Mouse (Mus musculus) hindbrain, embryonic 16.5 days (tissue): Measurements from ENCODE around the gene Eif2ak3. TPM values are rescaled to one million over a fixed set of nuclear protein-coding genes. Genes with fewer than 3 reads are reported as not detected.

ENCODE experiments used
- ATAC-seq: fragments of 200-750 bp; cut with Nextera tagmentation; 2 replicates; pipeline ENCODE4 v1.8.0; 2017; ENCODE audit warnings: moderate TSS enrichment, moderate library complexity
- H3K27ac ChIP-seq: fragments of 300-500 bp; sonication (generic); 2 replicates; pipeline ENCODE4 v1.5.1; 2014; ENCODE audit warnings: low read depth, mild to moderate bottlenecking, control low read depth, low read length, moderate library complexity
- H3K27me3 ChIP-seq: fragments of 300-500 bp; sonication (generic); replicated peaks from 2 replicates; pipeline ENCODE4 v1.6.1; 2014; ENCODE audit warnings: low read length; ENCODE audit not compliant: control insufficient read depth, insufficient read depth
- H3K36me3 ChIP-seq: fragments of 300-500 bp; sonication (generic); 2 replicates; pipeline ENCODE4 v1.6.1; 2014; ENCODE audit warnings: mild to moderate bottlenecking, low read length, moderate library complexity, mixed read lengths; ENCODE audit not compliant: control insufficient read depth, insufficient read depth
- H3K4me1 ChIP-seq: fragments of 300-500 bp; sonication (generic); 2 replicates; pipeline ENCODE4 v1.6.1; 2014; ENCODE audit warnings: low read depth, low read length; ENCODE audit not compliant: control insufficient read depth, insufficient read depth
- H3K4me2 ChIP-seq: fragments of 300-500 bp; sonication (generic); 2 replicates; pipeline ENCODE4 v1.6.1; 2014; ENCODE audit warnings: mild to moderate bottlenecking, low read length, control low read depth, moderate library complexity
- H3K4me3 ChIP-seq: fragments of 300-500 bp; sonication (generic); 2 replicates; pipeline ENCODE4 v1.5.1; 2014; ENCODE audit warnings: mild to moderate bottlenecking, low read length, control low read depth, moderate library complexity
- H3K9ac ChIP-seq: fragments of 300-500 bp; sonication (generic); 2 replicates; pipeline ENCODE4 v1.6.1; 2014; ENCODE audit warnings: low read depth, mild to moderate bottlenecking, control low read depth, low read length, moderate library complexity
- H3K9me3 ChIP-seq: fragments of 300-500 bp; sonication (generic); 2 replicates; pipeline ENCODE4 v1.6.1; 2014; ENCODE audit warnings: mild to moderate bottlenecking, low read length, moderate library complexity; ENCODE audit not compliant: control insufficient read depth
- WGBS: fragments of 180-500 bp; shearing (Covaris S2); extraction: QIAGEN DNeasy Blood & Tissue Kit; methylation state at CpG from one replicate; pipeline ENCODE4 v1.1.7; 2014; 5-methylcytosine and 5-hydroxymethylcytosine counted together
- polyA plus RNA-seq: library from polyadenylated mRNA; unstranded; fragments of >200 nt; fragmentation: Nextera tagmentation; extraction: Ambion mirVana; gene quantifications from 2 replicates; pipeline ENCODE4 v1.2.1, GENCODE M21; 2015

The Eif2ak3 gene
- polyA plus RNA-seq, 1 experiment from 2014 or later: 10.4 TPM

DNA sequence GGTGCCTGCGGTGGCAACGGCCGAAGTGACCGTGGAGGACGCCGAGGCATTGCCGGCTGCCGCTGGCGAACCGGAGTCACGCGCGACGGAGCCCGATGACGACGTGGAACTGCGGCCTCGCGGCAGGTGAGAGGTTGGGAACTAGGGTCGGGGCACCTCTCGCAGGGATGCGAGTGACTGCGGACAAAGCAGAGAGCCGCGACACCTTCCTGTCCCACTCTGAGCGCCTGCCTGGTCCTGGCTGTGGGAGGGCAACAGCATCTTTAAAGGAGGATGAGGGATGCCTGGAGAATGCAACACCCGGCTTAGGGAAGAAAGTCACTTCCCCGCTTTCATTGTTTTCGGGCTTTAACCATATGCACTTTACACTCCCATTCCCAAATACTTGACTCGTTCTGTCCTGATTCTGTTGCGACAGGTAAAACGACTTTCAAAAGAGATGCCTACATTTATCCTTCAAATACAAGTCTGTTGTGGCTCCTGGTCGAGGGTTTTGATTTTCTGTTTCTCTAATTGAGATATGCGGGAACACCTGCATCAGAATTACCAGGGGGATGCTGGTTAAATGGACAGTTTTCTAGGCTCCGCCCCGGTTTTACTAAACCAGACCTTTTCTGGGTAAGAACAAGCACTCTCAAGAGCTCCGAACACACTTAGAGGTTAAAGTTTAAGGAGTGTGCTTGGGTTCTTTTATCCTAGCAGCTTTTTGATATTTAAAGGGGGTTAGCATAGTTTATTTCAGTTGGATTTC, 756 bp downstream of the Eif2ak3 start:
- Histone ChIP-seq H3K4me2 (peak overlapping the region; percentile 78), H3K9ac (peak overlapping the region; percentile 87), H3K9me3 (no peaks in the 10 kb centered on the region), H3K4me3 (peak overlapping the region; percentile 95), H3K4me1 (peaks cover 24% of the 10 kb centered on the region), H3K27ac (peak overlapping the region; percentile 91), H3K36me3 (no peaks in the 10 kb centered on the region), H3K27me3 (no peaks in the 10 kb centered on the region)
- under 1% methylated on average over 38 of the region's 38 CpGs for WGBS
- ATAC-seq: no peak

DNA sequence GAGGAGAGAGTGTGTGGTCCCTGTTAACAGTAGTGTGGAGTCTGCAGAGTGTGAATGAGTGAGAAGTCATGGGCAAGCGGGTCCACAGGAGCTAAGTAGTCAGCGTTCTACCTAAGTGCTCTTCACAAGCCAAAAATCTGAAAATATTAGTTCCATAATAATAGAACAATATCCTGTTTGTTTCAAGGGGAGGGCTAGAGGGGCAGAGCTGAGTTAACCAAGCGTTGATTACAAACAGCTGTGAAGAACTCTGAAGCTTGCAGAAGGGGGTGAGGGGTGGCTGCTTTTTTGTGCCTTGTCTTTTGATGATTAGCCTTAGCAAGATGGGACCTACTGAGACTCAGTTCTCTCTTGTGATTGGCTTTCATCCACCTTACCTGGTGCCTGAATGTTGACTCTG, 3.1 kb downstream of the Eif2ak3 start:
- Histone ChIP-seq H3K9me3 (no peaks in the 10 kb centered on the region), H3K4me1 (peaks cover 24% of the 10 kb centered on the region), H3K4me3 (no peak overlapping the region), H3K27ac (no peak overlapping the region), H3K27me3 (no peaks in the 10 kb centered on the region), H3K4me2 (peak overlapping the region; percentile 18; the same call in 1 of the 2 replicates), H3K9ac (no peak overlapping the region), H3K36me3 (no peaks in the 10 kb centered on the region)
- 42% methylated on average over 3 of the region's 3 CpGs for WGBS
- ATAC-seq: no peak

DNA sequence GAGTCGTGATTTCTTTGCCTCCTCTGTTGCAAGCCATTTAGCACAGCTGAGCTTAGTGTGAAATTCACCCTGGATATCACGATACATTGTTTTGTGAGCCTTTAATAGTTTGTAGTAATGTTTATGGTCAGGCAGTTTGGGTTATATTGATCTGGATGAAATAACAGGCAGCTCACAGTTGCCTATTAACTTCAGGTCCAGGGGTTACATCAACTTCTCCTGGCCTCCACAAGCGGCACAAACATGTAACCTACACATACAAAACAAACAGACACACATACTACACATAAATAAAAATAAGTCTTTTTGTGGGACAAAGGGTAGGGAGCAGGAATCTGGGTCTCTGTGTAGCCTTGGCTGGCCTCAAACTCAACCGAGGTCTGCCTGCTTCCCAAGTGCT, 9.1 kb downstream of the Eif2ak3 start:
- 87% methylated on average over 4 of the region's 4 CpGs for WGBS

DNA sequence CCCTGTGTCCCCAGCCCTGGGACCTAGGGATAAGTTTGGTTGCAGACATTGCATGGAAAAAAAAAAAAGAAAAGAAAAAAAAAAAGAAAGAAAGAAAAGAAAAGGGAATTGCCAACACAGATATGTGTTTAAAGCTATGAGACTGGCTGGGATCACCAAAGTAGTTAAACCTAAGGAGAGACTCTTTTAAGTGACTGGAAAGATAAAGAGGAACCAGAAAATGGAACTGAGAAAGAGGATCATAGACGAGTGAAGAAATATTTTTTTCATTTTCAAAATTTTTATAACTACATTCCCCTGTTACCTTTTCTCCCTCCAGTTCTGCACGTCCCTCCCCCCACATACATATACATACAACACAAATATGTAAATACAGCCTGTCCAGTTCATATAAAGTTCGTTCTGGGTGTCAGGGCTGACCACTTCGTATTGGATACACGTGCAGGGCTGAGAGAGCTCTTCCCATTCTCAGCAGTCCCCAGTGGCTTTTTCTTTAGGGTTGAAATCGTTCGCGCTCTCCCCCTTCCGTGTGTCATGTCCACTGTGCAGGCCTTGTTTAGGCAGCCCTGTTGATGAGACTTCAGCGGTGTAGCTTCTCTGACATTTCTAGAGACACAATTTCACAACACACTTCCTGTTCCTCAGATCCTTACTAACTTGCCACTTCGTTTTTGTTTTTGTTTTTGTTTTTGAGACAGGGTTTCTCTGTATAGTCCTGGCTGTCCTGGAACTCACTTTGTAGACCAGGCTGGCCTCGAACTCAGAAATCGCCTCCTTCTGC, 11.4 kb downstream of the Eif2ak3 start:
- Histone ChIP-seq H3K4me3 (no peak overlapping the region), H3K4me1 (no peaks in the 10 kb centered on the region), H3K4me2 (no peak overlapping the region), H3K9me3 (no peaks in the 10 kb centered on the region), H3K27ac (no peak overlapping the region), H3K36me3 (peaks cover 7% of the 10 kb centered on the region; the same call in 1 of the 2 replicates), H3K9ac (no peak overlapping the region), H3K27me3 (no peaks in the 10 kb centered on the region)
- WGBS: 90% methylated on average over 13 of the region's 13 CpGs
- ATAC-seq: no peak

More for the DNA sequence above, 9.1 kb downstream of the Eif2ak3 start:
- no peak overlapping the region for H3K27ac ChIP-seq
- H3K36me3 ChIP-seq: peaks cover under 1% of the 10 kb centered on the region; the same call in 1 of the 2 replicates
- no peak for ATAC-seq
- no peak overlapping the region for H3K4me3 ChIP-seq
- no peaks in the 10 kb centered on the region for H3K4me1 ChIP-seq
- no peaks in the 10 kb centered on the region for H3K9me3 ChIP-seq
- no peak overlapping the region for H3K9ac ChIP-seq
- no peaks in the 10 kb centered on the region for H3K27me3 ChIP-seq
- no peak overlapping the region for H3K4me2 ChIP-seq

DNA sequence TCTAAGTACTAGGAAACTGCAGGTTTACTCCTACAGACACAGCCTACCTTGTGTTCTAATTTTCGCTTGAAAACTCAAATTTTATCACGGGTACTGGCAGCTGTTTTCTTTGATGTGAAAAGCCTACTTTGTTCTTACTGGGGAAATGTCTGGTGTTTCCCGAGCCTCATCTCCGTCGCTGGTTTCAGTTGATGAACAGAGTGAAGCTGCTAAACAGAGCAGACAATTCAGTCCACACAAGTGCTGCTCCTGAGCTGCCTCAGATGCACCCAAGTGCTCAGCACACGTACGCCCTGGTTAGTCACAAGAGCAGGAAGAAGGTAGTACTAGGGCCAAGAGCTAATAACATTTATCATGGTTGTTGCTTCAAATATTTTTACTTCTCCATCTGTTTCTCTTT, 18.4 kb downstream of the Eif2ak3 start:
- WGBS: 86% methylated on average over 7 of the region's 7 CpGs
- H3K27ac ChIP-seq: no peak overlapping the region
- H3K27me3 ChIP-seq: no peaks in the 10 kb centered on the region
- H3K9ac ChIP-seq: no peak overlapping the region
- H3K4me3 ChIP-seq: no peak overlapping the region
- peaks cover 9% of the 10 kb centered on the region; the same call in 1 of the 2 replicates for H3K36me3 ChIP-seq
- peaks cover 2% of the 10 kb centered on the region; the same call in 1 of the 2 replicates for H3K4me1 ChIP-seq
- no peak for ATAC-seq
- no peak overlapping the region for H3K4me2 ChIP-seq
- no peaks in the 10 kb centered on the region for H3K9me3 ChIP-seq

DNA sequence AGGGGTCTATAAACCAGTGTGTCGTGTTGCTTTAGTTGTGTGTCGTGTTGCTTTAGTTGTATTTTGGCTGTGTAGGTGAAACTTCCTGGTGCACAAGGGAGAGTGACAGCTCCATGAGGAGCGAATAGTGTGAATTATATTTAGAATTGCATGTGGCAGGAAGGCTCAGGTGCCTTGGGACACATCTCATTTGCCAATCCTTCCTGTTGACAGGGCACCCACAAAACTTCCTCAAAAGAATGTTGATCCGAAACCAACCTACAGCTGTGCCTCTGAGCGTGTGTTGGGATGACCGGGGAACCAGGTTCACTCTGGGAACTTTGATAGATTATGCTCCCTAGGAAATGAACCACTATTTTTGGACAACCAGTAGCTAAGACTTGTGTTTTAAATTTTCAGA, 20.0 kb downstream of the Eif2ak3 start:
- no peak overlapping the region for H3K9ac ChIP-seq
- H3K36me3 ChIP-seq: peaks cover 5% of the 10 kb centered on the region; the same call in 1 of the 2 replicates

DNA sequence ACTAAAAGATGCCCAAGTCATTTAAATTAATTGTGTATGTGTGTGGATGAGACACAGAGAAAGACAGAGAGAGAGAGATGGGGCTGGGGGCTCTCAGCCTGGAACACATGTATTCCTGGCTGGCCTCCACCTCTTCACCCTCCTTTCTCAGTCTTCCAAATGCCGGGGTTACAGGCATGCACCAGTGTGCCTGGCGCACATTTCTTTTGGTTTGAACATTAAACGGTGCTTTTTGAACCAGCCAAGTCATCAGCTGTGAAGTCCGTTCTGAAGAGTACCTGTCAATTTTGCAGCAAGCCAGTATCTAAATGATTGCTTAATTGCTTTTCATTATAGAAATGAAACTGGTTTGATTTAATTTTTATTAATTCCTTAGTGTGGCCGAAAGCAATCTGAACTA, 22.4 kb downstream of the Eif2ak3 start:
- Histone ChIP-seq H3K9ac (no peak overlapping the region), H3K4me3 (no peak overlapping the region), H3K36me3 (0 out of 2 replicates have a peak, but pooled peaks cover 2% of the 10 kb centered on the region), H3K4me2 (no peak overlapping the region), H3K4me1 (peaks cover 6% of the 10 kb centered on the region), H3K27ac (no peak overlapping the region; the same call in 1 of the 2 replicates), H3K27me3 (no peaks in the 10 kb centered on the region), H3K9me3 (no peaks in the 10 kb centered on the region)
- WGBS: 52% methylated on average over 5 of the region's 5 CpGs
- ATAC-seq: no peak

More for the DNA sequence above, 20.0 kb downstream of the Eif2ak3 start:
- H3K9me3 ChIP-seq: no peaks in the 10 kb centered on the region
- H3K4me2 ChIP-seq: no peak overlapping the region
- H3K4me1 ChIP-seq: peaks cover 2% of the 10 kb centered on the region; the same call in 1 of the 2 replicates
- no peak overlapping the region for H3K4me3 ChIP-seq
- H3K27ac ChIP-seq: no peak overlapping the region
- WGBS: 92% methylated on average over 6 of the region's 6 CpGs
- H3K27me3 ChIP-seq: no peaks in the 10 kb centered on the region
- no peak for ATAC-seq

DNA sequence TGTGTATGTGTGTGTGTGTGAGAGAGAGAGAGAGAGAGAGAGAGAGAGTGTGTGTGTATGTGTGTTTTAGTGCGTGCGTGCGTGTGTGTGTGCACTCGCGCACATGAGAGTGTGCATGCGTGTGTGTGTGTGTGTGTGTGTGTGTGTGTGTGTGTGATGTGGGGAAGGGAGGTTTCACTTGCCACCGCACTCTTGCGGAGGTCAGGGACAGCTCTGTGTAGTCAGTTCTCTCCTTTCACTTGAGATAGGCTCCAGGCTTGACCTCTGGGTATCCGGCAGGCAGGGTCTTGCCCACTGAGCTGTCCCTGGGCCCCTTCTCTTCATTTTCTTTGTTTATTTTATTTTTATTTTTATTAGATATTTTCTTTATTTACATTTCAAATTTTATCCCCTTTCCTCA, 23.0 kb downstream of the Eif2ak3 start:
- ATAC-seq: no peak
- no peak overlapping the region for H3K4me3 ChIP-seq
- H3K27ac ChIP-seq: no peak overlapping the region; the same call in 1 of the 2 replicates
- no peaks in the 10 kb centered on the region for H3K9me3 ChIP-seq
- no peak overlapping the region for H3K4me2 ChIP-seq
- no peaks in the 10 kb centered on the region for H3K27me3 ChIP-seq
- H3K4me1 ChIP-seq: peaks cover 10% of the 10 kb centered on the region
- no peaks in the 10 kb centered on the region for H3K36me3 ChIP-seq
- no peak overlapping the region for H3K9ac ChIP-seq
- 95% methylated on average over 9 of the region's 9 CpGs for WGBS

DNA sequence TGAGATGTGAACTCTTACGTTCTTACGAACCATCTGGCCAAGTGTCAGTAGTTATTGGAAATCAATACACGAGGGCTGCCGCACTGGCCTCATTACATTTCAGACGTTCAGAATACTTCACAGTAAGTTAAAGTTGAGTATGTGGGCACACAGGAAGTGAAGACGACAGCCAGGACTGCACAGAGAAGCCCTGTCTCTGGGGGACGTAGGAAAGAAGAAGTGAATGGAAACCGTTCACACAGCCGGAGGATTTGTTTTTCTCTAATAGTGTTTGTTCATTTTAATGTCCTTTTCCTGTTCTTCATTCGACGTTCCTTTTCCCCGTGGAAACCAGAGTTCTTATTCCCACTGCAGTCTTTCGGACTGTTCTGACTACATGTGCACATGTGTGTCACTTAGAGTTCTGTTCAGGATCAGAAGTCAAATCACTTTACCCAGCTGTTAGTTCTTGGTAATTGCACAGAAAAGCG, 27.2 kb downstream of the Eif2ak3 start:
- H3K4me2 ChIP-seq: peak overlapping the region; percentile 16; the same call in 1 of the 2 replicates

More for the DNA sequence above, 27.2 kb downstream of the Eif2ak3 start:
- Histone ChIP-seq H3K27me3 (no peaks in the 10 kb centered on the region), H3K27ac (no peak overlapping the region), H3K36me3 (no peaks in the 10 kb centered on the region), H3K4me3 (no peak overlapping the region), H3K9ac (no peak overlapping the region), H3K4me1 (peaks cover 10% of the 10 kb centered on the region), H3K9me3 (no peaks in the 10 kb centered on the region)
- WGBS: 66% methylated on average over 14 of the region's 14 CpGs
- 0 out of 2 replicates have a peak, but pooled peaks have one; percentile 18 for ATAC-seq
